Mouse (Mus musculus) skeletal muscle tissue, adult 2 months (tissue): Measurements from ENCODE around the gene Zyx.

Experiments
- DNase-seq: peaks from one replicate; pipeline ENCODE4 v3.0.0-alpha.2; 2012; ENCODE audit warnings: low read depth, low spot score

Zyx gene

DNA sequence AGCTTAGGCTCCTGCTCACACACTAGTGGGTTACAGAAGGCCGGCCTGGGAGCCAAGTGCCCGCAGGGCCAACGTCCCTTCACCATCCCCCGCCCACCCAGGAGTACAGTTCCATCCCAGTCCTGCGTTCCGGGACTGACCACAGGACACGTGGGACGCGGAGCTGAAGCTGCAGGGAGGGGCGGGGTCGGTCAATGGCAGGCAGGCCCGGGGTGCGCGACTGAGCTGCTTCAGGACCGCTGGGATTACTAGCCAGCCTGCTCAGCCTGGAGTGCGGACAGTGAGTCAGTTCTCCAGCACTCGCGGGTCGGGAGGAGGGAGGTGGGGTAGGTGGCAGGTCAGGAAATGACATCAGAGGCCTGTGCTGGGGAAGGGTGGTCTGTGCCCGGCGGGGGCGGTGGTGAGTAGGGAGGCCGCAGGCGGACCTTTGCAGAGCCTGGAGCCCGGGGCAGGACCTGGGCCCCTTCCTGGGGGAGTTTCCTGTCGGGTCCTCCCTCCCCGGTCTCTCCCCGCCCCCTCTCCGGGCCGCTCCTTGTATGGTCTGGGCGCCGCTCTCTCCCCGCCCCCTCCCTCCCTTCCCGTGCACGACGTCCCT lies at the start of gene Zyx:
Gene Zyx (plus strand): TSS at position 205 of the 595 bp plus-strand sequence.
- DNase-seq, result peak; percentile 95

DNA sequence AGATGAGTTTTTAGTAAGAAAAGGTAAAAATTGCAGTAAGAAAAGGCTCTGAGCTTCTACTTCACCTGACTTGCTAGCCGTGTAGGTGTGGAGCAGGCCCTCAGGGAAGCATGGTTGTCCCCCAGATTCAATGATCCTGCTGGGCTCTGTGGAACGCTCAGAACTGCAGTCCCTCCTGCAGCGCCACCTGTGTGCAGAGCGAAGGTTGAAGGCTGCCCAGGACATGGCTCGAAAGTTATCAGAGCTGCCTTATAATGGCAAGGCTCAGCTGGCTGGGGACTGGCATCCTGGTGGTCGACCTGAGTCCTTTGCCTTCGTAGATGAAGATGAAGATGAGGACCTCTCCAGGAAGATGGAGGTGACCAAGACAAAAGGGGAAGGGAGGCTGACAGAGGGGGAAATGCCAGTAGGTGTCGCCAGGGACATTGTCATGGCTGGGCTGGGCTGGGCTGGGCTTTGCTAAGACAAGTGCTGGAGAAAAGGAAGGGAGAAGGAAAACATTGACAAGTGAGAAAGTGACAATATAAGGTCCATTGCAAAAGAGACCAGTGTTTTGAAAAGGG lies 39.5 kb upstream of the Zyx start:
- no peak for DNase-seq

- no peak for DNase-seq
Observed at GRCm38 (mm10) chr6:42310427-42311053, 38.9 kb upstream of the Zyx start.

DNA sequence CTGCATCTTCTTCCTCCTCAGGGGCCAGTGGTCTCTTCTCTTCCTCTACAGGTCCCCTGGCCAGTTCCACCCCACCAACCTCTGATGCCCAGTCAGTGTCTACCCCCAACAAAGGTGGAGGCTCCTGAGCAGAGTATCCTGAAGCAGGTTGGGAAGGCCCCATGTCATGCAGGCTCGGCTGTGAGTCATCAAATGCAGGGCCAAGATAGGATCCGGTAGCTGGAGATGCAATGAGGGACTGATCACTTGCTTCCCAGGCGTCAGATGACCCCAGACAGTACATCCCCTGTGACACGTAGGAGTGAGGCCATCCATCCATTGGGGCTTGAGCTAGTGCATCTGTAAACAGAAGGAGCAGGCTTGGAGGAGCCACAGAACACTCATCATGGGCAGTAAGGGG lies 31.1 kb upstream of the Zyx start:
- no peak for DNase-seq

DNA sequence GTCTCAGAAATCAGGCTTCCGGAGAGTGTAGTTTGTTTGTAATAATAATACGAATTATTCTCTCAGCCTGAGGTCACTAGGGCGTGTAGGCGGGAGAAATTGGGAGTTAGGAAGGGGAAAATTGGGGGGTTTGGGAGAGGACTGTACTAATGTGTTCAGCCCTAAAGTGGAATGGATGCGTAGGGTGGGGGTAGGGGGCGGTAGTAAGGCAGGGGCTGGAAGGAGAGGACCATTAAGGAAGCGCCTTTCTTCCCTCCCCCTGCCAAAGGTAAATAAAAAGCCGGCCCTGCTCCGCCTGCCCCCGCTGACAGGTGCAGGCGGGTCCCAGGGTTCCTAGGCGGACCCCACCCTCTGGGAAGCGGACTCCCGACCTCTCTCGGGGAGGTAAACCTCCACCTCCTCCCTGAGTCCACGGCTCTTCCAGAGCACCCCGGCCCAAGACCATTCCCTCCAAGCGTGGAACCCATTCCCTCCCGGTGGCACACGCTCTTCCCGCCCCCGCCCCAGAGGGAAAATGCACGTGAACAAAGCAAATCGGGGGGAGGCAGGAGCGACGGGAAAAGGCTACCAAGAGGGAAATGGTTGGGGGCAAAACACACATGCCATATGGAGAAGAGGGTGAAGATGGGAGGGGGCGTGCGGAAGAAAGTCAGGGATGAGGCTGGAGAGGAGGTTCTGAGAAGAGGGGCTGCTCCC lies 25.9 kb upstream of the Zyx start:
- no peak for DNase-seq

DNA sequence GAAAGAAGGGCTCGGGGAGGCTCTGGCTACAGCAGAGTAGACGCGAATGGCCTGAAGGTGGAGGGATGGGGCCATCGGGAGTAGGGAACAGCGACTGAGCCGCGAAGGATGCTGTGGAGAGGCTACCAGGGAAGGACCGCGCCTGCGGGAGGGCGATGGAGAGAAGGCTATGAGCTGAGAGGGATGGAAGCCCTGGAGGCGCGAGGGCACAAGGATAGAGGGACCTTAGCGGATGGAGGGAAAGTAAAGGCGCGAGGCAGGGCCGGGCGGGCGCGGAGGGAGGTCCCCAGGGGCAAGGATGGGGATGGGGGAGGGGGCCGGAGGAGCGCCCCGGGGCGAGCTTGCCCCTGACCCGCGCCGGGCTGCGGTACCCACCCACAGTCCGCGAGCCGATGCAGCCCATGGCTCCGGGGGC lies 25.4 kb upstream of the Zyx start:
- DNase-seq, result no peak

- DNase-seq, result no peak
Observed at GRCm38 (mm10) chr6:42324482-42325267, 24.8 kb upstream of the Zyx start, which contains the start of gene Fam131b. Gene Fam131b, minus strand, starts transcription at chr6:42324643.

DNA sequence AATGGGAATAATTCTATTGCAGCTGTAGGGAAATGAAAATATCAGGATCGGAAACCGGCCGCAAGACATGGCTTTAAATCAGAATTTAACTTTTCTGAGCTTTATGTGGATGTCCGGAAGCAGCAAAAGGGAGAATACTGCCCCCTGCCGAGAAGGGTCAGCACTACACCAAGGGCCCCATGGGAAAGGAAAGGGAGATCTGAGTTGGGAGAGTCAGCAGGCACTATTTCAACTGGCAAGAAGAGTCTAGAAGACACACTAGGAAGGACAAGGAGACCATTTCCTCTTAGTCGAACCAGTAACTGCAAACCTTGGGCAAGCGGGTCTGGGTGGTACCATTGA lies 24.2 kb upstream of the Zyx start:
- peak; percentile 60 for DNase-seq

DNA sequence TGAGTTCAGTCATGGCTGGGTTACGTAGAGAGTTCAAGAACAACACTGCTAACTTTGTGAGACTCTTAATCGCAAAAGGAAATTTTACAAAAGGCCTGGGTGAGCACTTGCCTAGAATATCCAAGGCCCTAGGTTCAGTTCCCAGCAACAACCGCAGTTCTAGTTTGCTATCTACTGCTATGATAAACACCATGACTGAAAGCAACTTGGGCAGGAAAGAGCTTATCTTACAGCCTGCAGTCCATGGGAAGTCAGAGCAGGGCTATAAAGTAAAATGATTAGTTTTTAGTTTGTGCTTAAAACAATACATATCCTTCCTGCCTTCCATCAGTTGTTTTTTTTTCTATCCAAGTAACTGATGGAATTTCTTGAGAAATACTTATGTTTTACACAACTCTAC lies 22.9 kb upstream of the Zyx start:
- DNase-seq, result no peak

DNA sequence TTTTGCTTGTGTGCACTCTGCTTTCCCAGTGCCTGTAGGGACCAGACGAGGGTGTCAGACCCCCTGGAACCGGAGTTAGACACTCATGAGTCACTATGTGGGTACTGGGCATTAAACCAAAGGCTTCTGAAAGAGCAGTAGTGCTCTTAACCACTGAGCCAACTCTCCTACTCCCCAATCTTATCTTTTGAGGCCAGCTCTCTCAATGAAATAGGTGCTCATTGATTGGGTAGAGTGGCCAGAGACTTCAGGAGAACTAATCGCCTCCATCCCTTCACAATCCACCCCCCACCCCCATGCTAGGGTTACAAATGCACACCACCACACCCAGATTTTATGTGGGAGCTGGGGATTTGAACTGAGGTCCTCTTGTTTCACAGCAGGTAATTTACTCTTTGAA lies 20.7 kb upstream of the Zyx start:
- no peak for DNase-seq

DNA sequence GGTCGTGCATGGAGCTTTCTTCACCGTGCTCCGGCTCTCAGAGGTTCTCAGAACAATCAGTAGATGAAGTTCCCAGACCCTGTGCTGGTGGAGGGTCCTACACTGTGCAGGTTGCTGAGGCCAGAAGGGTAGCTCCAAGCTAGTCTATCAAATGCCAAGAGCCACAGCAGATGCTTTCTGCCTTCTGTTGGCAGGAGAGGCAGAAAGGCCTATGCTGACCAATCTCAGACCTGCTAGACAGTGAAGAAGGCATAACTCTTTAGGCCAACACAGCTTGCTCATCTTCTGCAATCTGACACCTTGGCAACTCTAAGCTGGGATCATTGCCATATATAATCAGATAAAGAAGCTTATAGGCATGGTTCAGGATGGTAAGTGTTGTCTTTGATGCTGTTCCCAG lies 19.2 kb upstream of the Zyx start:
- no peak for DNase-seq

DNA sequence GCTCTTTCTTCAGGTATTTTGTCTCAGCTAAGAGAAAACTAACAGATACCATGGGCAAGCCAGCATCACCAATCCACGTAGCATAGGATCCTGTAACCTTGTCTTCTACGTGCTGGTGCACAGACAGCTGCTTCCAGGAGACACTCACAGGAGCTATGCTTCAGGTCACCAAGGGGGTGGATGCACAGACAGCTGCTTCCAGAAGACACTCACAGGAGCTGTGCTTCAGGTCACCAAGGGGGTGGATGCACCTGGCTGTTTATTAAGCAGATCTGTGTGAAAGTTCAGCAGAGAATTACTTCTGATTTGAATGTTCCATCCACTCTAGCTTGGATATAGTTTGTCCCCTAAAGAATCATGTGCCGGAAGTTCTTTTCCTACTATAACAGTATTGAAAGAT lies 18.5 kb upstream of the Zyx start:
- no peak for DNase-seq

GRCm38 (mm10) chr6:42339189-42339588 lies 10.2 kb upstream of the Zyx start:
- no peak for DNase-seq

- DNase-seq, result no peak
Observed at GRCm38 (mm10) chr6:42339981-42340380, 9.4 kb upstream of the Zyx start.

DNA sequence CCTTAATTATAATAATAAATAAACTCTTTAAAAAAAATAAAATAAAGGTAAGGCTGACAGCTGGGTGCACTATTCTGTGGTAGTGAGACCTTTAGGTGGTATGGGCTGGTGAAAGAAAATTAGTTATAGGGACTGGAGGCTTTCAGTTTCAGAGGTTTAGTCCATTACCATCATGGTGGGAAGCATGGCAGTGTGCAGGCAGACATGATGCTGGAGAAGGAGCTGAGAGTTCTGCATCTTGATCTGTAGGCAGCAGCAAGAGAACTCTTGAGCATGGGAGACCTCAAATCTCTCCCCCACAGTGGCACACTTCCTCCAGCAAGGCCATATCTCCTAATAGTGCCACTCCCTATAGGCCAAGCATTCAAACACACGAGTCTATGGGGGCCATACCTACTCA lies 7.3 kb upstream of the Zyx start:
- DNase-seq, result no peak

GRCm38 (mm10) chr6:42343361-42344120 lies 5.9 kb upstream of the Zyx start:
- no peak for DNase-seq

DNA sequence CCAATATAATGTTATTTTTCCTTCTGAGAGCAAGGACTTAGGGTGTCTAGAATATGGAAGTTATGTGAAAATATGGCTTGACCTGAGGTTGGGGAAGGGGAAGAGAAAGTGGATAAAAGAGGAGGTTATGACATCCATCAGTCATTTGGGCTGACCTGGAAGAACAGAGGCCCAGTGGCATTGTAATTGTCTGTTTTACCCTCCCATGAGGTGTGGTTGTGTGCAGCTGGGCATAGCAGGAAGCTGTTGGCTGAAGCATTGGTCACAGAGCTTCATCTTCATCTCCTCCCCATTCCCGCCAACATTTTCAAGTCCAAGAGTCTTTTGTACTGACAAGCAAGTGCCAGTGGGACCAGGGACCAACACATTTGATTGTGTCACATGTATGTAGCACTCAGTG lies 5.2 kb upstream of the Zyx start:
- DNase-seq, result no peak

- no peak for DNase-seq
Observed at GRCm38 (mm10) chr6:42348281-42349005, 987 bp upstream of the Zyx start.

DNA sequence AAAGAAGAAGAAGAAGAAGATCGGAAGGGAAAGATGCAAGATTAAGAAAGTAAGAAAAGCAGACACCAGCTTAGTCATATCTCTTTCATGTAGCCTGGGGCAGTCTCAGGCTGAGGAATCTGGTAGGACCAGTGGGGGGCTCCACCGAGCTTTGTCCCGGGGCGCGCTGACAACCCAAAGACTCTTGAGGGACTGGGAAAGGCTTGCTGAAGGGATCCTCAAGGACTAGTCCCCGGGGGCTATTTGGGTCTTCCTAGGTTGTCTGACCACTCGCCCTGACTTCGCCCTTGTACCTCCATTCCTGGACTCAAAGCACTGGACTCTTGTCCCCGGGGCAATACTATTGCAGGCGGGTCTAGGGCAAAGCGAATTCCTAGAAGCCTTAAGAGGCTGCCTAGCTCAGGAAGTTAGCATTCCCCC lies 414 bp upstream of the Zyx start:
- DNase-seq, result peak; percentile 67
